Mouse (Mus musculus): ENCODE measurements around the gene Zbtb24. TPM values are rescaled to one million over a fixed set of nuclear protein-coding genes. Genes with fewer than 3 reads are reported as not detected.

Zbtb24 gene
- polyA plus RNA-seq, 1 experiment from 2014 or later = 18.3 TPM

DNA sequence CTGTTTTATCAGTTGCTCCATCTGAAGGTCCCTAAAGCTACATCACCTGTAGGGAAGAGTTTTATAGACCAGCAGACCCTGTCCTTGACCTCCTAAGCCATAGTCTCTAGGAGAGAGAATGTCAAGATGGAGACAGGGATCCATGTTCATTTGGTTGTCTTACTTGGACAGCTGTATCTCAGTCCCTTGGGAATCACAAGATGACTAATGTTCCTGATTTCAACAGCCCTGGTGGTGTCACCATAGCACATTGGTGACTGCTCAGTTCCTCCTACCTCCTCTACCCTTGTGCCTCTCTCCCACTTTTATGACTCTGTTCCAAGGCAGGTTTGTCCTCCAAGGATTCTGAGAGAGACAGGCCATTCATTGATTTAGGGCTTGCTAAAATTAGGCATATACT, 64.7 kb downstream of the Zbtb24 start:
- H3K4me1 ChIP-seq (replicated peaks) = no peaks in the 10 kb centered on the region

More for the DNA sequence above, 64.7 kb downstream of the Zbtb24 start:
- Histone ChIP-seq H3K27ac (replicated peaks) (no peak overlapping the region), H3K36me3 (no peaks in the 10 kb centered on the region), H3K4me3 (no peak overlapping the region), H3K27me3 (no peaks in the 10 kb centered on the region), H3K9ac (no peak overlapping the region), H3K9me3 (no peaks in the 10 kb centered on the region), H3K4me2 (no peak overlapping the region)
- ATAC-seq (ENCODE audit: low FRiP score, low read depth) = no peak

Other genes with a start within 250 kb of the Zbtb24 start
- 28.9 and 30.1 TPM in 2 replicates for gene Fig4, start 147.1 kb upstream of the Zbtb24 start, polyA plus RNA-seq (2015; fragmentation: Nextera tagmentation; extraction: Ambion mirVana)
- 0.28 and 0.40 TPM in 2 replicates for gene Ak9, start 146.4 kb upstream of the Zbtb24 start, polyA plus RNA-seq (2015; fragmentation: Nextera tagmentation; extraction: Ambion mirVana)
- gene Mical1, start 25.9 kb downstream of the Zbtb24 start, polyA plus RNA-seq (2015; fragmentation: Nextera tagmentation; extraction: Ambion mirVana) = 24.6 and 29.1 TPM in 2 replicates
- 45.6 and 48.3 TPM in 2 replicates for gene Smpd2, start 40.0 kb downstream of the Zbtb24 start, polyA plus RNA-seq (2015; fragmentation: Nextera tagmentation; extraction: Ambion mirVana)
- 3.7 and 4.5 TPM in 2 replicates for gene Ppil6, start 40.1 kb downstream of the Zbtb24 start, polyA plus RNA-seq (2015; fragmentation: Nextera tagmentation; extraction: Ambion mirVana)
- 53.4 and 55.4 TPM in 2 replicates for gene Cd164, start 69.0 kb downstream of the Zbtb24 start, polyA plus RNA-seq (2015; fragmentation: Nextera tagmentation; extraction: Ambion mirVana)

All from hindbrain, embryonic 15.5 days (tissue).